ENCODE assay signal across 8 mouse cellular contexts in the genomic region with DNA sequence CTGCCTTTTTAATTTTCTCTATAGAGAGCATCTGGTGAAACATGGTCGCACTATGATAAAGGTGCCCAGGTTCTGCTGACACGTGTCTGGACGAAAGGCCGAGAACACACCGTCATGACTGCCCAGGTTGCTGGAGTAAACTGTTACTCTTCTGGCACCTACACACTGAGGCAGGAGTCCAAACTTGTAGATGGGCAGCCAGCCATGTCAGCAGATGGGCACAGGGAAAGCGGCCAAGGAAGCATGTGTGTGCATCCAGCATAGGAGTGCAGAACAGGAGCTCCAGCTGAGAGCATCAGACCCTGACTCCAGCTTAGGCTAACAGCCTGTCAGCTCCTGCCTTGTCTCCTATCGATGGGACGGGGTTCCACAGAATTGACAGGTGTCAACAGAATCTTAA. TPM values are rescaled to one million over a fixed set of nuclear protein-coding genes. Genes with fewer than 3 reads are reported as not detected.
DNase-seq lines count a peak whose midpoint lies in the region; ATAC-seq and TF ChIP-seq lines count a peak whose summit lies in the region.

No protein-coding gene starts in this region.

- no peak for DNase-seq in forebrain, embryonic 11.5 days (ENCODE audit: low spot score)
- DNase-seq in 3T3-L1 (ENCODE audit: low read depth, low spot score), result peak; percentile 48
- peak; percentile 81 to 97 for DNase-seq in cerebellum, postnatal 4 days (ENCODE audit: low spot score in 2 of 2)
- peak; percentile 84 for DNase-seq in hindbrain, postnatal 0 days (ENCODE audit: low spot score)
- DNase-seq in left cerebral cortex, postnatal 25 days (ENCODE audit: low spot score in 2 of 2), result peak; percentile 78 to 95
- no peak for DNase-seq in spleen, postnatal 10 days (ENCODE audit: low spot score in 2 of 2)

- no peaks in the 10 kb centered on the region for H3K4me1 ChIP-seq in forebrain, embryonic 13.5 days
- H3K4me1 ChIP-seq in forebrain, embryonic 11.5 days (replicated peaks; ENCODE audit: control insufficient read depth, insufficient read depth, low read length), result no peaks in the 10 kb centered on the region
- no peaks in the 10 kb centered on the region for H3K4me1 ChIP-seq in hindbrain, postnatal 0 days (ENCODE audit: insufficient read depth, low read length)

- TF ChIP-seq CTCF in hindbrain, postnatal 0 days (IDR thresholded peaks at IDR 0.05; ENCODE audit: low read depth), result no peak

- ATAC-seq in forebrain, embryonic 13.5 days, result peak; percentile 92
- no peak for ATAC-seq in forebrain, embryonic 11.5 days (replicated peaks; ENCODE audit: low FRiP score)
- ATAC-seq in hindbrain, postnatal 0 days, result peak; percentile 93
- no peak for ATAC-seq in granulocyte monocyte progenitor cell, adult 5-6 weeks (replicated peaks; ENCODE audit: poor library complexity, severe bottlenecking)

- no peaks in the 10 kb centered on the region for H3K27me3 ChIP-seq in forebrain, embryonic 13.5 days
- no peaks in the 10 kb centered on the region for H3K27me3 ChIP-seq in forebrain, embryonic 11.5 days (ENCODE audit: control insufficient read depth, insufficient read depth, low read length)
- no peaks in the 10 kb centered on the region for H3K27me3 ChIP-seq in hindbrain, postnatal 0 days (ENCODE audit: insufficient read depth, low read length)

- intact Hi-C loops in left cerebral cortex, postnatal 25 days (cut with DNase I), result no loop called here

- WGBS in forebrain, embryonic 13.5 days, result 66% methylated on average over 8 of the region's 8 CpGs
- WGBS in forebrain, embryonic 11.5 days, result 95% methylated on average over 8 of the region's 8 CpGs
- whole genome bisulfite sequencing in hindbrain, postnatal 0 days, result 49% methylated on average over 8 of the region's 8 CpGs

- no peak overlapping the region for H3K4me2 ChIP-seq in forebrain, embryonic 13.5 days
- no peak overlapping the region for H3K4me2 ChIP-seq in forebrain, embryonic 11.5 days (ENCODE audit: low read depth, low read length, severe bottlenecking)
- 0 out of 2 replicates have a peak overlapping the region, but pooled peaks have one; percentile 1 for H3K4me2 ChIP-seq in hindbrain, postnatal 0 days (ENCODE audit: low read depth, low read length)

- 0 out of 2 replicates have a peak, but pooled peaks cover 2% of the 10 kb centered on the region for H3K9me3 ChIP-seq in forebrain, embryonic 13.5 days (replicated peaks)
- H3K9me3 ChIP-seq in forebrain, embryonic 11.5 days (ENCODE audit: control insufficient read depth, low read length), result no peaks in the 10 kb centered on the region
- no peaks in the 10 kb centered on the region for H3K9me3 ChIP-seq in hindbrain, postnatal 0 days (ENCODE audit: low read length)

- no peak overlapping the region for H3K27ac ChIP-seq in forebrain, embryonic 13.5 days
- H3K27ac ChIP-seq in forebrain, embryonic 11.5 days (ENCODE audit: low read depth, low read length), result no peak overlapping the region
- no peak overlapping the region for H3K27ac ChIP-seq in hindbrain, postnatal 0 days

- H3K36me3 ChIP-seq in forebrain, embryonic 13.5 days (ENCODE audit: poor library complexity, severe bottlenecking), result no peaks in the 10 kb centered on the region
- H3K36me3 ChIP-seq in forebrain, embryonic 11.5 days (ENCODE audit: control insufficient read depth, insufficient read depth, low read length), result no peaks in the 10 kb centered on the region
- H3K36me3 ChIP-seq in hindbrain, postnatal 0 days (ENCODE audit: insufficient read depth, low read length), result no peaks in the 10 kb centered on the region

- no peak overlapping the region for H3K4me3 ChIP-seq in forebrain, embryonic 13.5 days
- no peak overlapping the region for H3K4me3 ChIP-seq in forebrain, embryonic 11.5 days (ENCODE audit: low read depth, low read length)
- no peak overlapping the region for H3K4me3 ChIP-seq in hindbrain, postnatal 0 days (ENCODE audit: low read length)

- H3K9ac ChIP-seq in forebrain, embryonic 13.5 days, result no peak overlapping the region
- H3K9ac ChIP-seq in forebrain, embryonic 11.5 days (ENCODE audit: low read length), result no peak overlapping the region
- H3K9ac ChIP-seq in hindbrain, postnatal 0 days (replicated peaks; ENCODE audit: low read length), result no peak overlapping the region

RNA-seq across cellular contexts. Expression of a gene that starts 37.1 kb away (rescaled TPM):
- polyA plus RNA-seq in forebrain, embryonic 13.5 days (2015; fragmentation: Nextera tagmentation; extraction: Ambion mirVana), result 211 and 226 TPM in 2 replicates
- 123 and 134 TPM in 2 replicates for polyA plus RNA-seq in forebrain, embryonic 11.5 days (2014; fragmentation: Nextera tagmentation; extraction: Ambion mirVana)
- total RNA-seq in hindbrain, postnatal 0 days (2014; rRNA removed), result 137 and 185 TPM in 2 replicates
- polyA plus RNA-seq in hindbrain, postnatal 0 days (2015; fragmentation: Nextera tagmentation; extraction: Ambion mirVana), result 187 and 191 TPM in 2 replicates
- total RNA-seq in left cerebral cortex, postnatal 25 days (2021), result 10 to 100 TPM; 84.9 to 92.7 TPM
- total RNA-seq in granulocyte monocyte progenitor cell, adult 5-6 weeks (2014; fragmentation: Nextera tagmentation), result 107 and 136 TPM in 2 replicates
- total RNA-seq in granulocyte monocyte progenitor cell, adult 5-6 weeks (2017), result 205 and 217 TPM in 2 replicates

RNA-seq across cellular contexts. Expression of a gene that starts 41.8 kb away (rescaled TPM):
- 34.4 and 35.5 TPM in 2 replicates for polyA plus RNA-seq in forebrain, embryonic 13.5 days (2015; fragmentation: Nextera tagmentation; extraction: Ambion mirVana)
- polyA plus RNA-seq in forebrain, embryonic 11.5 days (2014; fragmentation: Nextera tagmentation; extraction: Ambion mirVana), result 44.4 and 47.5 TPM in 2 replicates
- total RNA-seq in hindbrain, postnatal 0 days (2014; rRNA removed), result 37.2 and 61.9 TPM in 2 replicates
- 11.8 and 14.0 TPM in 2 replicates for polyA plus RNA-seq in hindbrain, postnatal 0 days (2015; fragmentation: Nextera tagmentation; extraction: Ambion mirVana)
- 10 to 100 TPM; 43.9 to 46.6 TPM for total RNA-seq in left cerebral cortex, postnatal 25 days (2021)
- 31.9 and 32.1 TPM in 2 replicates for total RNA-seq in granulocyte monocyte progenitor cell, adult 5-6 weeks (2014; fragmentation: Nextera tagmentation)
- 26.6 and 41.9 TPM in 2 replicates for total RNA-seq in granulocyte monocyte progenitor cell, adult 5-6 weeks (2017)

RNA-seq across cellular contexts. Expression of a gene that starts 58.8 kb away (rescaled TPM):
- polyA plus RNA-seq in forebrain, embryonic 13.5 days (2015; fragmentation: Nextera tagmentation; extraction: Ambion mirVana), result 0.20 and 0.32 TPM in 2 replicates
- polyA plus RNA-seq in forebrain, embryonic 11.5 days (2014; fragmentation: Nextera tagmentation; extraction: Ambion mirVana), result 0.21 and 0.44 TPM in 2 replicates
- not detected in 2 replicates for total RNA-seq in hindbrain, postnatal 0 days (2014; rRNA removed)
- 0.09 and 0.20 TPM in 2 replicates for polyA plus RNA-seq in hindbrain, postnatal 0 days (2015; fragmentation: Nextera tagmentation; extraction: Ambion mirVana)
- 1 to 10 TPM; 5.4 to 6.0 TPM for total RNA-seq in left cerebral cortex, postnatal 25 days (2021)
- not detected in 2 replicates for total RNA-seq in granulocyte monocyte progenitor cell, adult 5-6 weeks (2014; fragmentation: Nextera tagmentation)
- not detected in 2 replicates for total RNA-seq in granulocyte monocyte progenitor cell, adult 5-6 weeks (2017)

Comparison
In these comparisons a context has a peak if more than half of its experiments do, and no peak if none do; other contexts are left out.
1. ATAC-seq: peak in forebrain, embryonic 13.5 days (single experiment) and hindbrain, postnatal 0 days (single experiment); none in forebrain, embryonic 11.5 days (single experiment) and granulocyte monocyte progenitor cell, adult 5-6 weeks (single experiment).
2. DNase-seq: peak in 3T3-L1 (single experiment), cerebellum, postnatal 4 days (2 of 2), hindbrain, postnatal 0 days (single experiment) and left cerebral cortex, postnatal 25 days (2 of 2); none in forebrain, embryonic 11.5 days (single experiment) and spleen, postnatal 10 days (0 of 2).